Mouse (Mus musculus): ENCODE measurements around the gene Vmn2r73. TPM values are rescaled to one million over a fixed set of nuclear protein-coding genes. Genes with fewer than 3 reads are reported as not detected.
"Not testable (repeated sequence)": the region's sequence is repeated elsewhere in the genome, so short reads cannot be mapped to it uniquely, and the experiment has no call there.

Vmn2r73 gene
- not detected in 2 replicates for polyA plus RNA-seq (2015; fragmentation: Nextera tagmentation; extraction: Ambion mirVana)

DNA sequence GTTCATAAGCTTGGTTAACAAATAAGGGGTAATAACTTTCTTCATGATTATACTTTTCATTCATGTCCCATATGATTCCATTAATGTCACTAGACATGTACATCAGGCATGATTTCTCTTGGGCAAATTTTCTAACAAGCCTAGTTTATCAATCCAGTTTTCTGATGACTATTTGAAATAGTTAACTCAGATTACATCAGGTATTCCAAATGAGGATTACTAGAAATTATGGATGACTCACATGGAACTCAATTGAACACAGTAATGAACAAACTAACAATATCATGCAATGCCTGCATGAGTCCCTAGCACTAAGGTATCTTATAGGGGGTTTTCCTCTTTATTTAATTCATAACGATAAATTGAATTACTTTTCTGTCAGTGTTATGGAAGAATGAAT, at the start of gene Vmn2r73:
TSS of gene Vmn2r73 (minus strand) at position 101 of the 400 bp plus-strand sequence.
- H3K4me1 ChIP-seq (replicated peaks), result no peaks in the 10 kb centered on the region
- no peak within 1 kb of the TSS for H3K9ac ChIP-seq
- no peak within 1 kb of the TSS for H3K27ac ChIP-seq (replicated peaks)
- no peak within 1 kb of the TSS for H3K4me3 ChIP-seq (replicated peaks)
- H3K27me3 ChIP-seq, result no peaks in the 10 kb centered on the region
- no peaks in the 10 kb centered on the region for H3K9me3 ChIP-seq (replicated peaks)
- ATAC-seq (ENCODE audit: insufficient read depth), result no peak
- no peaks in the 10 kb centered on the region for H3K36me3 ChIP-seq (replicated peaks)
- 56% methylated on average over 1 of the region's 1 CpGs for whole genome bisulfite sequencing (ENCODE audit: insufficient replicate concordance)
- H3K4me2 ChIP-seq, result no peak within 1 kb of the TSS

GRCm38 (mm10) chr7:85840090-85840948, 35.7 kb downstream of the Vmn2r73 start:
- WGBS (ENCODE audit: insufficient replicate concordance), result 15% methylated on average over 2 of the region's 2 CpGs
- Histone ChIP-seq H3K4me2 (no peak overlapping the region), H3K36me3 (replicated peaks) (no peaks in the 10 kb centered on the region), H3K9me3 (replicated peaks) (no peaks in the 10 kb centered on the region), H3K9ac (no peak overlapping the region), H3K4me1 (replicated peaks) (no peaks in the 10 kb centered on the region), H3K4me3 (replicated peaks) (no peak overlapping the region), H3K27me3 (no peaks in the 10 kb centered on the region), H3K27ac (replicated peaks) (no peak overlapping the region)
- no peak for ATAC-seq (ENCODE audit: insufficient read depth)

GRCm38 (mm10) chr7:85818092-85818491, 58.0 kb downstream of the Vmn2r73 start:
- H3K9me3 ChIP-seq (replicated peaks); H3K27ac ChIP-seq (replicated peaks); H3K4me2 ChIP-seq; H3K36me3 ChIP-seq (replicated peaks); H3K27me3 ChIP-seq; ATAC-seq (ENCODE audit: insufficient read depth); H3K9ac ChIP-seq; H3K4me3 ChIP-seq (replicated peaks); H3K4me1 ChIP-seq (replicated peaks): not testable (repeated sequence)
- 12% methylated on average over 6 of the region's 6 CpGs for WGBS (ENCODE audit: insufficient replicate concordance)

Other genes starting within 250 kb of the Vmn2r73 start
- gene Vmn2r72, start 121.2 kb downstream of the Vmn2r73 start, polyA plus RNA-seq (2015; fragmentation: Nextera tagmentation; extraction: Ambion mirVana), result not detected in 2 replicates
- not detected in 2 replicates for gene Vmn2r74, start 85.4 kb upstream of the Vmn2r73 start, polyA plus RNA-seq (2015; fragmentation: Nextera tagmentation; extraction: Ambion mirVana)

Measured in liver, embryonic 15.5 days (tissue).